Mouse (Mus musculus) c-Kit-negative CD71-positive TER-119-positive erythroid progenitor cells, embryonic 14.5 days (primary cell): ENCODE results near the gene Gpat3.

Experiments
- DNase-seq: peaks from one replicate; pipeline ENCODE4 v3.0.0-alpha.2; 2013; ENCODE audit warnings: low read depth, low spot score

Gene Gpat3

GRCm38 (mm10) chr5:100860417-100861053, 15.0 kb downstream of the Gpat3 start:
- no peak for DNase-seq

DNA sequence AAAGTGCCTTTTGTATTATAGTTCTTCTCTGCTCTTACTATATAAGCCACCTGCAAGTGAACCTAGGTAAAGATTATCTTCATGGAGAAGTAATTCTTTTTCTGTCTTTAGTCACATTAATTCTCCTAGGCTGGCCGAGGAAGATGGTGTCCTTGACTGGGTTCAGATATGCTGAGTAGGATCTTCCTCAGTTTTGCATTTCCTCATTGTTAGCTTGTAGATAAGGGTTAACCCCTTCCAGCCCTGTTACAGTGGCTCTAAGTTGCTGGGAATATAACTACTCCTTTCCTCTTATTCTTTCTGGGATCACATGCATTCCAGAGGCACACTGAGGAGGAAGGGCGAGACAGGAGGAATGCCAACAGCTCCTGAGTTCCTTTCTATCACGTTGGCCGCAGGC, 15.6 kb downstream of the Gpat3 start:
- DNase-seq: no peak

- no peak for DNase-seq
Observed at GRCm38 (mm10) chr5:100861811-100862210, 16.3 kb downstream of the Gpat3 start.

GRCm38 (mm10) chr5:100863091-100863490, 17.6 kb downstream of the Gpat3 start:
- no peak for DNase-seq

GRCm38 (mm10) chr5:100864438-100864837, 18.9 kb downstream of the Gpat3 start:
- no peak for DNase-seq

GRCm38 (mm10) chr5:100866183-100866582, 20.7 kb downstream of the Gpat3 start:
- no peak for DNase-seq

DNA sequence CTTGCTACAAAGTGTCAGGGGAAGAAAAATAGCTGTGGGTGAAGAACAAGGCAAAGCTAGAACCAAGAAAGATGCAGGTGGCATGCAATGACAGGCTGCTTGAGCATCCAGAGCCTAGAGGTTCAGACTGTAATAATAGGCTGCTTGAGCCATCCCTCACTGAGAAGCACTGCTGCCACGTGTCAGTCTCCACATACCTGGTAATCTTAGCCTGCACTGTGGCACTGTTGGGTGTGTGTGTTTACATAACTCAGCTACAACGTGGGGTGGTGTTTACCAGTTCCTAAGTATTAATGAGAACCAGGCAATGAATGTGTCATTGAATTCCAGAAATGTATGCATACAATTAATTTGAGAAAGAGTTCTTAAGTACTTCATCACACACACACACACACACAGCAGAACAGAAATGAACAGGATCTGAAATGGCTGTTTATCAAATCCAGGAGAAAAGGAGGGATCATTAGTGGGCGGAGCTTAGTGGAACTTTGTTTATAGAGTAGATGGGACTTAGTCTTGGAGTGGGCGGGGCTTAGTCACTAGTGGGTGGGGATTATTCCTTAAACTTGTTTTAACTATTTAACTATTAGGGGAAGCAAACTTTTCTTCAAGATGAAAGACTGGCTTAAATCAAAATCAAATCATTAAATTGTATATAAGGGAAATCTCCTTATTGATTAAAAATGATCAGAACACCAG, 23.8 kb downstream of the Gpat3 start:
- no peak for DNase-seq

DNA sequence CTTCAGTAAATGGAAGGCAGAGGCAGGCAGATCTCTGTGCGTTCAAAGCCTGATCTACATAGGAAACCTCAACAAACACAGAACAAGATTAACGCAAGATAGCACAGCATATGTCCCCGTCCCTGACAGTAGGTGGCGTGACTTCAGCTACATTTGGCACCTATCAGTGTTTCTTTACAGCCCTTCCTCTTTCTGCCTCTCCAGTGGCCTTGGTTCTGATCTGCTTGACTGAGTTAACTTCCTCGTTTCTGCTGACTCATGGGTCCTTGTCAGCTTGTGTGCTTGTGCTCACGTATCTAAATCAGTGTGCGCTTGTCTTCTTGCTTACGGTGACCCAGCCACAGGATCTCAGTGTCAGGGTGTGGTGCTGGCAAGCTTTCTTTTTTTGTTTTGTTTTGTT, 26.5 kb downstream of the Gpat3 start:
- no peak for DNase-seq

- DNase-seq: no peak
Observed at GRCm38 (mm10) chr5:100874721-100875120, 29.2 kb downstream of the Gpat3 start.

DNA sequence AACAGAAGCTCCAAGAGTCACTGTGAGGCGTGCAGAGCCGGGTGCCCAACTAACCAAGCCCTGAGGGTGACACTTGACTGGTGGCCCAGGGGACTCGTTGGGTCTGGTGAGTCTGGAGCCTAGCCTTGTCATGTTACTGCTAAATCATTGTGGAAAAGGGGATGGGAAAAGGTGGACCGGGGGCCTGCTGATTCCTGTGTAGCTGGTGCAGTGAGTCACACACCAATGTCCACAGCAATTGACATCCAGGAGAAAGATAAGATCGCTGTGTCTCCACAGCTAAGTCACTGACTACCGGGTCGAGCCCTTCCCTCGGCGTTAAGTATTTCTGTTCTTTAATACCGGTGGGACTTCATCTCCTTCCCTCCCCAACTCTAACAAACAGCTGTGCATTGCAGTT, 29.7 kb downstream of the Gpat3 start:
- no peak for DNase-seq

DNA sequence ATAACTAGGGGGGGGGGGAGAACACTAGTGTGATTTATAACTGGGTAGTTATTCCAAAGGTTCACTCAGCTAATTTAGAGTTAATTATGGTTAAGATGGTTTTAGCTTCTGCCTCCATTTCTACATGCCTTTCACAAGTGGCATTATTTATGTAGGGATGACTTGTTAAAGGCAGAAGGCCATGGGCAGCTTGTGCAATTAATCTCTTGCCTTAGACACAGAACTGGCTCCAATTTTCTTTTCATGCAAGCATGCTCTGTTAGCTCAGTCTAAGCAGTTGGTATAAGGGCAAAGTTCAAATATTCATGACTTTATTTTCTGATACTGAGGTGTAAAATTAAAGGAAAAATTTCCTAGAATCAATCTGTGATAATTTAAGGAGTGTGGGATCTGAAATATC, 31.5 kb downstream of the Gpat3 start:
- no peak for DNase-seq

- DNase-seq: no peak
Observed at GRCm38 (mm10) chr5:100885216-100885615, 39.7 kb downstream of the Gpat3 start.

DNA sequence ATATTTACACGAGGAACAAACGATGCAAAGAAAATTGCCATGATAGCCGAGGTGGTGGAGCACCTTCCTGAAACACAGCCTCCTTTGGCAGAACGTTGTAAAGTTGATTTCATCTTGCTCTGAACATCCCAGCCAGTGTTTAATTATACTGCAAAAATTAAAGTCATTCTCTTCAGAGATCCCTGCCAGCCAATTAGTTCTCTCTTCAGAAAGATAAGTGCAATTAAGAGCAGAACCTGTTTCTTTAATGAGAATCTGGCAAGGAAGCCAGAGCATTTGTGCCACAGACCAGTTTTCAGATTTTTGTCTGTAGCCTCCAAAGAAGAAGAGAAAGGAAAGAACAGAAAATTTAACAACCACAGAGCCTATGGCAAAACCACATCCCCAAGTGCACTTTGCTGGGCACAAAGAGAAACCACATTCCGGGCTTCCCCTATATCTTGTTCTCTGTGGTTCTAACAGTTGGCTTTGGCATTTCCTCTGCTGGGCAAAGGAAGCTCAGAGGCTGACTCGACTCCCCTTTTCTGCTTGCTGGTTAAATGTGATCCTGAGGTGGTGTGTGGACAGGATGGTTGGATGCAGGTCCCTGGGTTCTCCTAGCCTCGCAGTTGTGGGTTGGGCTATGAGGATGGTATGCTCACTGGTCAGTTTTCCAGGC, 40.9 kb downstream of the Gpat3 start:
- no peak for DNase-seq

GRCm38 (mm10) chr5:100896199-100896598, 50.7 kb downstream of the Gpat3 start:
- DNase-seq: no peak

- no peak for DNase-seq
Observed at GRCm38 (mm10) chr5:100899745-100900489, 54.4 kb downstream of the Gpat3 start.

DNA sequence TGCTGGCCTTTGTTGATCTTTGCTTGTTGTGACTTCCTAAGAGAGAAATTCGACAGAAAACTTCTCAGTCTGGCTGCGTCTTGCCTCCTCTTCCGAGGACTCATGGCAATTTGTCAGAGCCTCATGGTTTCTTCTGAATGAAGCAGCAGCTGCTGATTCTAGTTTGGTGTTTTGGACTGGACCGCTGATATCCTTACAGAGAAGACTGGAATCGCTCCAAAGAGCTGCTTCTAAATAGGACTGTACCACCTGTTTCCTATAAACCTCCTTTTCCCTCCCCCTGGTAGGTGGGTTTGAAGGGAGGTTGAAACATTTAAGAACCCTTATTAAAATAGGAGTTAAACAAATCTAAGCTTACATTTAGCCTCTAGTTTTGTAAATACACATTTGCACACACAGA, 55.5 kb downstream of the Gpat3 start:
- DNase-seq: no peak

DNA sequence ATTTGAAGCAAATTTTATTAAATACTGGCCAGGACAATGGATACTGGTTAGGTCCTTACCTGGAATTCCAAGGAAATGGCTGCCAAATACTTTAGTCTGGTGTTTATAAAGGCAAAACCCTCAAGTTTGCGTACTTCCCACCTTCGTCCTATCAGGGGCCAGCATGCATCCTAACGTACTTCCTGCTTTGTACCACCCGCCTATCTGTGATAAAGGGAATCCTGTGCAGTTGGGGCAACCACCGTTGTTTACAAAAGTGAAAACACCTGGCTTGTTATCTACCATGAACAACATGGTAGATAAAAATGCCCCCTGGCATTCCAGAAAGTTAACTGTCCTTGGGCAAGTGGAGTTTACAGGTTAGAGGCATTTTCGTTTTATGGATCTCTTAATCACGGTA, 63.0 kb downstream of the Gpat3 start:
- DNase-seq: no peak

DNA sequence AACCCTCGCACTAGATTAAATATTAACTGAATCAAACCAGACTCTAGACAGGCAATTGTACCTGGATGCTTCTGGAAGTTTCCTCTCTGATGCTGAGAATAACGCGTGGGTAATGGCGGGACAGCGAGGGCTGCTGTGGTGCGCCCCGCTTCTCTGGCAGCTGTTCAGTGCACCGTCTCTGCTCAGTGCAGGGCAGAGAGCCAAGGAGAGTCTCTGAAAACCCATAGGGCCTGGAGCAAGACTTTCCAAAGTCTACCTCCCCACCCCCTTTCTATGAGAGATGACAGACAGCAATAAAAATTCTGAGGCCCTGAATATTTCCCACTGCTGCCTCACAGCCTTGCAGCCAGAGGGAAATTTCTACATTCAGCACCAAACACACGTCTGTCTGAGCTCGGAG, 63.4 kb downstream of the Gpat3 start:
- no peak for DNase-seq

- DNase-seq: no peak
Observed at GRCm38 (mm10) chr5:100909691-100910090, 64.2 kb downstream of the Gpat3 start.

GRCm38 (mm10) chr5:100911502-100912097, 66.1 kb downstream of the Gpat3 start:
- DNase-seq: no peak

DNA sequence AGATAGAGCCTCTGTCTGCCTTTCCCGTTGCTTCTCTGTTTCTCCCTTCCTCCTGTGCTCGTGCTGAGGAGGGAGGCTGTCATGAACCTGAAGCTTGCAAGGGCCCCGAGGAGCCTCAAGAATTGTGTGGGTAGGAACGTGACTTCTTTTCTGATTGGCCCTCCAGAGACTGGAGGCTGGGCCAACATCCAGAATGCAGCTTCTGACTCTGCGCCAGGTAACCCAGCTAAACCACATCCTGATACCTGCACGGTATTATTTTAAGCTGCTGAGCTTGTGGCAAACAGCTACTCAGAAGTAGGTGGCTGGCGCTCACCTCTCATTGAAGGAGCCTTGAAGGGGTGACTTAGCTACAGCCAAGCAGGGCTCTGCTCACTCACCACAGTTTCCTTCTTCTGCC, 66.9 kb downstream of the Gpat3 start:
- DNase-seq: no peak

DNA sequence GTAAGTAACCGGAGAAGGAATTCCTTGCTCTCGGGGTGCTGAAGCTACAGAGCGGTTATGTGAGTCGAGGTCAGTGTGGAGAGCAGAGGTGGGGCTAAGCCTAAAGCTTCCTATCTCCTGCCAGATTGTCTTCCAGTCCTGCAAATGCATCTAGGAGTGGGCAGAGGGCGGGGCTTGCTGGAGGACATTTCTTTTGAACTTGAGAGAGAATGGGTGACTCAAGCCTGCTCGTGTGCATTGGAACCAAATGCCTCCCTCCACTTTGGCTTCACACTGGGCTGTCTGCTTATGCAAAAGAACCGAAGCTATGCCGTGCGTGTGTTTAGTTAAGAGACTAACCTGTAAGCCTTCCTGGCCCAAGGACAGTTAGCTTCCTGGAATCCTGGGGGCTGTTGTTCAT, 67.8 kb downstream of the Gpat3 start:
- DNase-seq: no peak
